Mouse (Mus musculus): ENCODE results near the gene I830077J02Rik.
"Not testable (repeated sequence)": the region's sequence is repeated elsewhere in the genome, so short reads cannot be mapped to it uniquely, and the experiment has no call there.

I830077J02Rik gene

GRCm38 (mm10) chr3:105932240-105933071 lies at the start of gene I830077J02Rik:
Gene I830077J02Rik, minus strand, starts transcription at chr3:105932664.
- no peak for DNase-seq

GRCm38 (mm10) chr3:105974174-105974573 lies 41.7 kb upstream of the I830077J02Rik start:
- no peak for DNase-seq

GRCm38 (mm10) chr3:105973411-105973810 lies 40.9 kb upstream of the I830077J02Rik start, which contains the start of gene Ovgp1:
Gene Ovgp1, plus strand, starts transcription at chr3:105973711.
- no peak for DNase-seq

- no peak for DNase-seq
Measured at GRCm38 (mm10) chr3:105971831-105972446, 39.5 kb upstream of the I830077J02Rik start.

GRCm38 (mm10) chr3:105960700-105961099 lies 28.2 kb upstream of the I830077J02Rik start:
- peak; percentile 13 for DNase-seq

GRCm38 (mm10) chr3:105959999-105960398 lies 27.5 kb upstream of the I830077J02Rik start, which contains the start of gene Atp5f1:
Gene Atp5f1, minus strand, starts transcription at chr3:105960099.
- DNase-seq, result no peak

- no peak for DNase-seq
Measured at GRCm38 (mm10) chr3:105959585-105959984, 27.1 kb upstream of the I830077J02Rik start.

GRCm38 (mm10) chr3:105958974-105959580 lies 26.6 kb upstream of the I830077J02Rik start, which contains the start of gene Wdr77:
Gene Wdr77, plus strand, starts transcription at chr3:105959369.
- DNase-seq, result peak; percentile 100

- DNase-seq, result no peak
Measured at GRCm38 (mm10) chr3:105958204-105958603, 25.7 kb upstream of the I830077J02Rik start.

- no peak for DNase-seq
Measured at GRCm38 (mm10) chr3:105957235-105957634, 24.8 kb upstream of the I830077J02Rik start.

GRCm38 (mm10) chr3:105951348-105951747 lies 18.9 kb upstream of the I830077J02Rik start:
- no peak for DNase-seq

GRCm38 (mm10) chr3:105936111-105936510 lies 3.6 kb upstream of the I830077J02Rik start:
- no peak for DNase-seq

- no peak for DNase-seq
Measured at GRCm38 (mm10) chr3:105935033-105935432, 2.6 kb upstream of the I830077J02Rik start.

- DNase-seq, result no peak
Measured at GRCm38 (mm10) chr3:105933926-105934325, 1.5 kb upstream of the I830077J02Rik start.

GRCm38 (mm10) chr3:105931095-105931494 lies 1.4 kb downstream of the I830077J02Rik start:
- no peak for DNase-seq

- DNase-seq, result no peak
Measured at GRCm38 (mm10) chr3:105929821-105930220, 2.6 kb downstream of the I830077J02Rik start.

- DNase-seq, result no peak
Measured at GRCm38 (mm10) chr3:105928781-105929180, 3.7 kb downstream of the I830077J02Rik start.

GRCm38 (mm10) chr3:105928195-105928569 lies 4.3 kb downstream of the I830077J02Rik start:
- no peak for DNase-seq

- no peak for DNase-seq
Measured at GRCm38 (mm10) chr3:105927561-105928194, 4.8 kb downstream of the I830077J02Rik start.

- no peak for DNase-seq
Measured at GRCm38 (mm10) chr3:105924616-105925015, 7.8 kb downstream of the I830077J02Rik start.

GRCm38 (mm10) chr3:105921959-105922358 lies 10.5 kb downstream of the I830077J02Rik start:
- no peak for DNase-seq

- not testable (repeated sequence) for DNase-seq
Measured at GRCm38 (mm10) chr3:105920743-105921142, 11.7 kb downstream of the I830077J02Rik start.

GRCm38 (mm10) chr3:105918355-105918745 lies 14.1 kb downstream of the I830077J02Rik start:
- no peak for DNase-seq
